Mouse (Mus musculus) testis, adult 2 months (tissue): ENCODE data around the gene Gatad1.

Experiments
- CTCF ChIP-seq: fragments of 200-500 bp; IDR thresholded peaks from 2 replicates; pipeline ENCODE4 v1.5.1; 2012; ENCODE audit warnings: low read depth, mild to moderate bottlenecking, inconsistent platforms, low read length, moderate library complexity; ENCODE audit not compliant: control insufficient read depth, insufficient read depth, insufficient replicate concordance
- POLR2A ChIP-seq: fragments of 200-500 bp; IDR thresholded peaks from 2 replicates; pipeline ENCODE4 v1.6.1; 2012; ENCODE audit warnings: low read depth, mild to moderate bottlenecking, inconsistent platforms, low read length, moderate library complexity; ENCODE audit not compliant: control insufficient read depth

- TF ChIP-seq CTCF: no peak
- no peak for TF ChIP-seq POLR2A
These were observed 8.2 kb downstream of the Gatad1 start for GRCm38 (mm10) chr5:3648849-3649210.
